Mouse (Mus musculus) neural tube, embryonic 14.5 days (tissue): ENCODE measurements around the gene Ermard. TPM values are rescaled to one million over a fixed set of nuclear protein-coding genes. Genes with fewer than 3 reads are reported as not detected.
"Not testable (repeated sequence)": the region's sequence is repeated elsewhere in the genome, so short reads cannot be mapped to it uniquely, and the experiment has no call there.

ENCODE experiments used
- ATAC-seq: fragments of 200-750 bp; cut with Nextera tagmentation; 2 replicates; pipeline ENCODE4 v1.8.0; 2017; ENCODE audit warnings: low read depth, mild to moderate bottlenecking, moderate TSS enrichment, moderate library complexity
- H3K27ac ChIP-seq: fragments of 300-500 bp; sonication (generic); 2 replicates; pipeline ENCODE4 v1.5.1; 2014; ENCODE audit warnings: low read depth, mild to moderate bottlenecking, control low read depth, low read length, moderate library complexity, mixed read lengths
- H3K27me3 ChIP-seq: fragments of 300-500 bp; sonication (generic); 2 replicates; pipeline ENCODE4 v1.6.1; 2014; ENCODE audit warnings: low read length; ENCODE audit not compliant: control insufficient read depth, insufficient read depth
- H3K36me3 ChIP-seq: fragments of 300-500 bp; sonication (generic); 2 replicates; pipeline ENCODE4 v1.6.1; 2014; ENCODE audit warnings: low read length, mixed read lengths; ENCODE audit not compliant: control insufficient read depth, insufficient read depth
- H3K4me1 ChIP-seq: fragments of 300-500 bp; sonication (generic); 2 replicates; pipeline ENCODE4 v1.6.1; 2014; ENCODE audit warnings: low read length; ENCODE audit not compliant: control insufficient read depth, insufficient read depth
- H3K4me2 ChIP-seq: fragments of 300-500 bp; sonication (generic); 2 replicates; pipeline ENCODE4 v1.6.1; 2014; ENCODE audit warnings: mild to moderate bottlenecking, low read depth, low read length, control low read depth
- H3K4me3 ChIP-seq: fragments of 300-500 bp; sonication (generic); 2 replicates; pipeline ENCODE4 v1.5.1; 2014; ENCODE audit warnings: low read depth, low read length, control low read depth, mixed read lengths
- H3K9ac ChIP-seq: fragments of 300-500 bp; sonication (generic); replicated peaks from 2 replicates; pipeline ENCODE4 v1.6.1; 2014; ENCODE audit warnings: low read depth, mild to moderate bottlenecking, control low read depth, low read length, mixed read lengths
- H3K9me3 ChIP-seq: fragments of 300-500 bp; sonication (generic); 2 replicates; pipeline ENCODE4 v1.6.1; 2016; ENCODE audit warnings: low read length; ENCODE audit not compliant: control insufficient read depth
- WGBS: fragments of 180-500 bp; shearing (Covaris S2); extraction: QIAGEN DNeasy Blood & Tissue Kit; methylation state at CpG from one replicate; pipeline ENCODE4 v1.1.7; 2014; 5-methylcytosine and 5-hydroxymethylcytosine counted together
- polyA plus RNA-seq: library from polyadenylated mRNA; unstranded; fragments of >200 nt; fragmentation: Nextera tagmentation; extraction: Ambion mirVana; gene quantifications from 2 replicates; pipeline ENCODE4 v1.2.1, GENCODE M21; 2014

Gene Ermard
- 88.5 and 99.2 TPM in 2 replicates for polyA plus RNA-seq

DNA sequence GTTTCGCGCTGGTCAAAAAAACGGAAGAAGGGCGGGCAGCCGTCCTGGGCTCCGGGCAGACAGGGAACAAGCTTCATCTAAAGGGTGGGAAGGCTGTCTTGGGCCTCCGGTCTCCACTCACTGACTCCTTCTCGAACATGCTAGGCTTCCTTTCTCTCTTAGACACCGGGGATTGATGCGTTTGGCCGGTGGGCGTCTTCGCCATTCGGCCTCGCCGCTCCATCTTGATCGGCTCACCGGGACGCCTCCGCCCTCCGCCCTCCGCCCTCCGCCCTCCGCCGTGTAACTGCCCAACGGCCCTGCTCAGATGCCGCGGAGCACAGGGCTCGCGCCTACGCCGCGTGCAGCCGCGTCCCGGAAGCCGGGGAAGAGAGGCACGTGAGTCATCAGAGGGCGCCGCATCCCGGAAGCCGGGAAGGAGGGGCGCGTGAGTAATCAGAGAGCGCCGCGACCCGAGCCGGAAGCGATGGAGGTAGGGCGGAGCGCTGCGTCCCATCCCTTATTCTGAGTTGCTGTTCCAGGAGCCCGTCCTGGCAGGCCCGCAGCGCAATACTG is at the start of gene Ermard, which contains the start of the genes Tcte3 and Gm3448:
Gene Ermard (plus strand): TSS at position 34 of the 555 bp plus-strand sequence.
Gene Tcte3 (minus strand): TSS at position 314 of the 555 bp plus-strand sequence.
Gene Gm3448 (minus strand): TSS at position 363 of the 555 bp plus-strand sequence.
- not testable (repeated sequence) for H3K4me3 ChIP-seq, H3K36me3 ChIP-seq, H3K4me1 ChIP-seq, H3K27me3 ChIP-seq, H3K9ac ChIP-seq, H3K4me2 ChIP-seq, H3K27ac ChIP-seq, H3K9me3 ChIP-seq
- peak; percentile 97 for ATAC-seq
- WGBS, result no CpG with 5 or more reads among the region's 56 CpGs

DNA sequence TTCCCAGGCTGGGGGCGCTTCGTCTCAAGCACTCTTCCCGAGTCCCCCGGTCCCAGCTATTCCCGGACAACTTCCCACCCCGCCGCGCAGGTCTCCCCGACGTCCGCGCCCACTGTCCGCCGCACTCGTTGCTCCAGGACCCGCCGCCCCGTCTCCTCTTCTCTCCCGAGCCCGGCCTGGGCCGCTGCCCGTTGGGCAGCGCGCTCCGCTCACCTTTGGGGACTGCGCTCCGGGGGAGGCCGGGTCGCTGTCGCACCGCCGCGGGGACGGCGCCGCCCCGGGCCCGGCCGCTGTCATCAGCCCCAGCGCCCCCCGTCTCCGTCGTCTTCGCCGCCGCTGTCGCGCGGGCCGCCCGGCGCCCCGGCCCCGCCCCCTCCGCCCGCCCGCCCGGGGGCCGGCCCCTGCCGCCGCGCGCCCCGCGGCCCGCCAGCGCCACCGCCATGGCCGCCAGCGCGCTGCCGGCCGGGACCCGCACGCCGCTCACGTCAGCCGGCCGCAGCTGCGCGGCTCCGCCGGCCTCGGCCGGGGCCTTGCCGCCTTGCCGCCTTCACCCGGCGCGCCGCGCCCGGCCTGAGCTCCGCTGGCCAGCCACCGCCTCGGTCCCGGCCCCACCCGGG is 48.4 kb upstream of the Ermard start:
- peak; percentile 83 for ATAC-seq
- no CpG with 5 or more reads among the region's 98 CpGs for WGBS
- H3K27ac ChIP-seq, H3K4me3 ChIP-seq, H3K9me3 ChIP-seq, H3K4me2 ChIP-seq, H3K27me3 ChIP-seq, H3K4me1 ChIP-seq, H3K36me3 ChIP-seq, H3K9ac ChIP-seq: not testable (repeated sequence)

DNA sequence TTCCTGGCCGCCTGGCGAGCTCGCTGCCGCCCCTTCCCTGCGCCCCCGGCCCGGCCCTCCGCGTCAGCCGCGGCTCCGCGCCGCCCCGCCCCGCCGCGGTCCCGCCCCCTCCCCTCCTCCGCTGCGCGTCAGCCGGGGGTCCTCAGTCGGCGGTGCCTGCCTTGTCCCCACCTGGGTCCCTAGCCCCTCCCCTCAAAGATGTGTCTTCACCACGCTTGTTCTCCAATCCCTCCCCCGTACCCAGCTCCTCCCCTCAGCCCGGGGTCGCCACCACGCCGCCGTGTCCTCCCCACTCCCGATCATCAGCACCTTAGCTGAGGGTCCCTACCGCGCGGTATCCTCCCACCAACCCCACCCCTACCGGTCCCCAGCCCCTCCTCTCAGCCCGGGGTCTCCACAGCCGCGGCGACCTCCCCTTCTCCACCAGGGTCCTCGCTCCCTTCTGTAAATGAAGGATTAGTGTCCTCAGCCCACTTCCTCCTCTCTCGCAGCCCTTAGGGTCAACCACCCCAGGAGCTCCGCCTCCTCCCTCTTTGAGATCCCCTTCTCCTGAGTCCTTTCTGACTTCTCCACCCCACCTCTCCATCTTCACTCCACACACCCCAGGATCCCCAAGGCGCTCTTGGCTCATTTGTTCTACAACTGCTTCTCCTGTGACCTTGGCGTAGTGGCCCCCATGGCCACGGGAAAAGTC is 47.7 kb upstream of the Ermard start:
- H3K36me3 ChIP-seq, H3K4me3 ChIP-seq, H3K4me1 ChIP-seq, H3K4me2 ChIP-seq, H3K27me3 ChIP-seq, H3K9me3 ChIP-seq, H3K9ac ChIP-seq, H3K27ac ChIP-seq: not testable (repeated sequence)
- ATAC-seq, result peak; percentile 92
- no CpG with 5 or more reads among the region's 47 CpGs for WGBS

DNA sequence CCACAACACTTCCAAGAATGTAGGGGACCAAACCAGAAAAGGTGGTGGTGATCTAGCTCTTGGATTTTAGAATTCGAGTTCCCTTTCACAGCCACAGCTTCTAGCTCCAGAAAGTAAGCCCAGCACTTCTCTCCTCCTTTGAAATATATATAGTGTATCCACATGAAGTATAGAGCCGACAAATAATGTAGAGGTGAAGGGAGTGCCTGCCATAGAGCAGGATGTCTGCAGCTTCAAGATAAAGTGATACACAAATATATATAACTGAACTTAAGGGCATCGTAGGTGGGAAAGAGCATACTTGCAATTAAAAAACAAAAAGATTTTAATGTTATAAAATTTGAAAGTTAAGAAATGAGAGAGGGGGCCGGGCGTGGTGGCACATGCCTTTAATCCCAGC is 46.9 kb upstream of the Ermard start:
- not testable (repeated sequence) for H3K4me3 ChIP-seq, H3K9me3 ChIP-seq, H3K9ac ChIP-seq, H3K27me3 ChIP-seq, H3K4me2 ChIP-seq, H3K4me1 ChIP-seq, H3K36me3 ChIP-seq, ATAC-seq, H3K27ac ChIP-seq
- no CpG with 5 or more reads among the region's 5 CpGs for WGBS

DNA sequence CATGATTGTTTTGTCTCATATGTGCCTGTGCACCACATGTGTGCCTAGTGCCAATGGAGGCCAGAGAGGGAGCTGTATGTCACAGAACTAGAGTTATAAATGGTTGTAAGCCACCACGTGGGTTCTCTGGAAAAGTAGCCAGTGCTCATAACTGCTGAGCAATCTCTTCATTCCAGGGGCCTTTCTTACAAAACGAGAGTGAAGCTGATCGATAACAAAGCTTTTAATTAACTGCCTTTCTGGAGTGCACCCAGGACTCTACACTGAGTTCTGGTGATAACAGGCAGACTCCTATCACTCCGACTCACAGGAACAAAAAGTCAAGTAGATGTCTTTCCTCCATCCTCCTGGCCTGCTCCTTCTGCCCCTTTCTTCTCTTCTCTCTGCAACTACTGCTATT is 41.0 kb upstream of the Ermard start:
- H3K27me3 ChIP-seq, H3K9me3 ChIP-seq, H3K27ac ChIP-seq, H3K9ac ChIP-seq, ATAC-seq, H3K4me1 ChIP-seq, H3K36me3 ChIP-seq, H3K4me3 ChIP-seq, H3K4me2 ChIP-seq: not testable (repeated sequence)
- no CpG with 5 or more reads among the region's 4 CpGs for WGBS

GRCm38 (mm10) chr17:15009088-15009487 is 31.9 kb upstream of the Ermard start:
- WGBS, result no CpG with 5 or more reads among the region's 3 CpGs
- not testable (repeated sequence) for H3K9me3 ChIP-seq, H3K4me1 ChIP-seq, H3K36me3 ChIP-seq, H3K27ac ChIP-seq, H3K9ac ChIP-seq, H3K27me3 ChIP-seq, H3K4me2 ChIP-seq, ATAC-seq, H3K4me3 ChIP-seq

GRCm38 (mm10) chr17:15009706-15010413 is 31.1 kb upstream of the Ermard start, which contains the start of gene Gm3435:
Gene Gm3435 (plus strand): TSS chr17:15010176.
- no CpG with 5 or more reads among the region's 60 CpGs for WGBS
- not testable (repeated sequence) for H3K9me3 ChIP-seq, H3K4me1 ChIP-seq, H3K9ac ChIP-seq, H3K36me3 ChIP-seq, H3K4me3 ChIP-seq, H3K4me2 ChIP-seq, H3K27ac ChIP-seq, H3K27me3 ChIP-seq
- ATAC-seq, result peak; percentile 98

DNA sequence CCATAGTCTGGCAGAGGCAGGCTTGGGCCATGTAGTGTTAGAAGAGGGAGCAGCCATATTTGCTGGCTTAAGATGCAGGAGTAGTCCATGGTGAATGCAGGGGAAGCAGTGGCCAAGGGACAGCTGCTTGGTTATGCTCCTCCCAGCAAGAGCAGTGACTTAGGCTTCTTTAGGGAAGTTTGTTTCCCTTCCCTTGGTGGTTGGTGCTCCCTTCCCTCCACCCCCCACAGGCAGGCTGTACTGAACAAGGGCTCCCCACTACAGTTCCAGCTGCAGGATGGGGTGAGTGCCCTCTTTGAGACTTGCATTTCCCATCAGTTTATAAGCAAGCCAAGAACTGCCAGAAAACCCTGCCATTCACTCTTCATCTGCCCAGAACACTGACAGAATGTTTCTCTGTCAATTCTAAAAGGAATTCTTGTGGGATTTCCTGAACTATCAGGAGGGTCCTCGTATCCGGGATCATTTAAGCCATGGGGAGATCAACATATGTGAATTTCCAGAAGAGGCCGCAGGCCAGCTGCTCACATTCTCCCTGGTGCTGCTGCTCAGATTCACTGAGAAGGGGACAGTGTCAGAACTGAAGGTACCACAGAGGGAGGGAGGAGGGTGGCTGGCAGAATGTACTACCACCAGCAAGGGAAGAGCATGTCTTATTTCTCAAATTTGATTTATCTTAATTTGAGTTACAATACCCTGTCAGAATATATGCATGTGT is 19.3 kb upstream of the Ermard start:
- not testable (repeated sequence) for H3K27ac ChIP-seq, H3K4me3 ChIP-seq, H3K27me3 ChIP-seq, H3K9ac ChIP-seq, H3K4me1 ChIP-seq, H3K4me2 ChIP-seq, ATAC-seq, H3K9me3 ChIP-seq, H3K36me3 ChIP-seq
- 65% methylated on average over 3 of the region's 3 CpGs for WGBS
